Mouse (Mus musculus): ENCODE results near the gene Sgms1. TPM values are rescaled to one million over a fixed set of nuclear protein-coding genes. Genes with fewer than 3 reads are reported as not detected.

Gene Sgms1
- polyA plus RNA-seq (2012; rRNA removed): 15.9 and 17.1 TPM in 2 replicates

DNA sequence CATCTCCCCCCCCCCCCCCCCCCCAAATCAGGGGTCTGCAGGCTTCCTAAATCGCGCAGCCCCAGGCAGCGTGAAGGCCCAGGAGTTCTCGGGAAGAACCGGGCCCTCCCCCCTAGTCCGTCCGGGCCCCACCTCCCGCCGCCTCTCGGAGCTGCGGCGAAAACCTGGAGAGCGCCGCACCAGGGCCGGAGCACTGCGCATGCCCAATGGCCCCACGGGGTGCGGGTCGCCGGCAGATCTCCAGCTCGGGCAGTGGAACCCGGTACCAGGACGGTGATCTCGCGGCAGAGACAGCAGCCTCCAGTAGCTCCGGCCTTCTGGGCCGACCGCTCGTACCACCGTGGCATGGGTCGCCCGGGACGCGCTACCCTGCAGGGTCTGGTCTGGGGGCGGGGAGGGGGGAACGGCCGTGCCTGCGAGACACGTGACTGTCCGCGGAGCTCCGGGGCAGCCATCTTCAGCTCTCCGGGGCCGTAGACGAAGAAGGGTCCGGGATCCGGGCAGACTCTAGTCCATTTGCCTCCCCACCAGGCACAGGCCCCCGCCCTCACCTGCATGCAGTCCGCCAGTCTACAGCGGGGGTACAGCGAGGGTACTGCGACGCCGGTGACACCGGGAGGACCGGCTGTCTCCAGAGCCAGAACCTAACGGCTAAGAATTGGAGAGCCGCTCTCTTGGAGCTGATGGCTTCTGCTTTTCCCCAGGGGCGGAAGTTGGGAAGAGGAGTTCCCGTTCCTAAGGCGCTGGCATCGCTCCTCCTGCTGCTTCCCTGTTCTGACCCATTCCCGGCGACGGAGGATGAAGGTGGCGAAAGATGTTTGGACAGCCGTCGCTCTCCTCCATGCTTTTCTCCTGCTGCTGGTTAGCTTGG is at the start of gene Sgms1:
Gene Sgms1 (minus strand): TSS at position 714 of the 871 bp plus-strand sequence.

DNA sequence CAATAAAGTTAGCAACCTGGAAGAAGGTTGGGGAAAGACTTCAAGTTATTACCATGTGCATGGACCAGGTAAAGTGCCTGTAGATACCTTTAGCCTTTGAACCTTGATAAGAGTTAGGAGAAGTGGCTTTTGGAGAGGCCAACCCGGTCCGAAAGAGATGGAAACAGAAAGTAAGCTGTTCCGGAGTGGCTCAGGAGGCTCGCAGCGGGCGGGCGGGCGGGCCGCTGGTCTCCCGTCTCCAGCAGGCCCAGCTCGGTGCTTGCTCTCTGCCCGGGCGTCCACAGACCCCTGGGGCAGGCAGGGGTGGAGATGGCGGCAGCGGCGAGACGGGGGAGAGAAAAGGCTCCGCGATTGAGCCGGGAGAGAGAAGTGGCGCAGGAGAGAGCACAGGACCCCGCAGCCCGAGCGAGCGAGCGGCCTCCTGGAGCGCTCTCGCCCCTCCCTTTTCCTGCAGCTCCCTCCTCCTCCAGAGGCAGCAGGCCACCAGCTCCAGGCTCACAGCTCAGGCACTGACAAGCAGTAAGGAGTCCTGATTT is 281.7 kb downstream of the Sgms1 start, which contains the start of gene Asah2:
Gene Asah2 (minus strand): TSS at position 441 of the 536 bp plus-strand sequence.

Other genes starting within 250 kb of the Sgms1 start
- 27.2 and 30.5 TPM in 2 replicates for gene Rpl9-ps6, start 76.9 kb upstream of the Sgms1 start, polyA plus RNA-seq (2012; rRNA removed)
- 29.7 and 30.6 TPM in 2 replicates for gene Minpp1, start 96.1 kb upstream of the Sgms1 start, polyA plus RNA-seq (2012; rRNA removed)
- 12.7 and 13.9 TPM in 2 replicates for gene Papss2, start 206.1 kb upstream of the Sgms1 start, polyA plus RNA-seq (2012; rRNA removed)